Mouse (Mus musculus): ENCODE measurements around the gene Pex10.
A peak's percentile ranks its signal among the peaks of the same experiment; 100 is the strongest.

Pex10 gene

DNA sequence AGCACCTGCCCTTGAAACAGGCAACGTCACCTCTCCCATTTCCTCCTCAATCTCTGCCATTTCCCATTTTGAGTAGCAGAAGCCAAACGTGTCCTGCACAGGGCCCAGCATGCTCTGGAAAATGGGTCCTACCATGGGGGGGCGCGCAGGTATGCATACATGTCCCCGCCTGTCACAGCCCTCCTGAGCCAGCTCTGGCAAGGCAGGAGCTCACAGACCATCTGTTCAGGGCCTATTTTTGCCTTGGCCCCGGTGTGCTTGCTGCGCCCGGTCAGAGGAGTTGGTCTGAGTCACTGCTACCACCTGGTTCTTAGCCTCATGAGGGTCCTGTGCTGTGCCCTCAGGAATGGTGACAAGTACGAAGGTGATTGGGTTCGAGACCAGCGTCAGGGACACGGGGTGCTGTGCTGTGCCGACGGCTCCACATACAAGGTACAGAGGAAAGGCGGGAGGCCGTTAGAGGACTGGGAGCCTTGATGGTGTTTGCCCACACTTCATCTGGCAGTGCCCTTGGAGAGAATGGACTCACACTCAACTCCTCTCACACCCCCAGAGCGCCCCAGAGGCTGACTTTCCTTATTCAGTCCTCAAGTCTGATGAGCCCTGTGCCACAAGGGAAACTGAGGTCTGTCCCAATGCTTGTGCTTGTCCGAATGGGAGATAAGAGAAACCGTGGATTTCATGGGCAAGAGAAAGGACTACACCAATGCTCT, 26.1 kb downstream of the Pex10 start:
- DNase-seq (ENCODE audit: low read depth, low spot score), result no peak

- no peak for DNase-seq (ENCODE audit: low read depth, low spot score)
Observed at GRCm38 (mm10) chr4:155093431-155094149, 26.8 kb downstream of the Pex10 start.

DNA sequence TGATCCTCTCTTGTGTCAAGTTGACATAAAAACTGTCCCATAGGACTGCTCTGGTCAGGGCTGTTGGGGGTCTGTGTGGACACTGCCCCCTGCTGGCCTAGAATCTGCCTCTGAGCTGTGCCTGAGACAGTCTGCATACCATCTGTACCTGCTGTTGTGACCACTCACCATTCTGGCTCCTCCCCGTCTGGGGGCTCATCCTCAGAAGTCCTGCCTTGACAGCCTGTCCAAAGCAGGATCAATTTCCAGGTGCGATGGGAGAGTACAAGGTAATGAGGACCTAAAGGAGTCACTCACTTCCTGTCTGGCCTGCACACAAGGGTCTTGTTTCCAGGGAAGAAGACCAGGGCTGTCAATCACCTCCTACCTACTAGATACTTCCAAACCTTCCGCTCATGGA, 27.7 kb downstream of the Pex10 start:
- peak; percentile 76 for DNase-seq (ENCODE audit: low read depth, low spot score)

DNA sequence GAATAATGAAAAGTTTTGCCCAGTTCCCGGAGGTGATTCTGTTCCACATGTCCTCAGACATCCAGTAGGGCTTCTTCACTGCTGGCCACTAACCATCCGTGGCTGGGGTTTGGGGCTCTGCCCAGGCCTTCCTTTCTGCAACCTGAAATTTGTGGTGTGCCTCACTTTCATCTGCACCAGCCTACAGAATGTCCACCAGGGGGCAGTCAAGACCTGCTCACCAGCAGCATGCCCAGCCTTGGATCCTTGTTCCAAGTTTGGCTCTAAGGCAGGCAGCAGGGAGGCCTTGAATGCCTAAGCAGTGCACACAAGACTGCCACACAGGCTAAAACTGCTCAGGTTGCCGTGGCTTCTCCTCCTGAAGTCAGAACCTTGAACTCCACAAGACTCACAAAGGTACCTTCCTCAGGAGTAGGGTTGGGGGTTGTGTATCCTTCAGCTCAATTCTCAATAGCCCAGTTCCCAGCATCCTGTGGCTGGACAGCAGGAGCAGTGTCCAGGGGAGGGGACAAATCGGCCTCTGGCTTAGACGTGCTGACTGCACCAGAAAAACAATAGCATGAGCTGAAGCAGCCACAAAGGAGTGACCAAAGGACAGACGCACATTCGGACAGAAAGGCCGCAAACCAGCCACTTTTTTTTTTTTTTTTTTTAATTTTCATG, 28.6 kb downstream of the Pex10 start:
- peak; percentile 79 for DNase-seq (ENCODE audit: low read depth, low spot score)

DNA sequence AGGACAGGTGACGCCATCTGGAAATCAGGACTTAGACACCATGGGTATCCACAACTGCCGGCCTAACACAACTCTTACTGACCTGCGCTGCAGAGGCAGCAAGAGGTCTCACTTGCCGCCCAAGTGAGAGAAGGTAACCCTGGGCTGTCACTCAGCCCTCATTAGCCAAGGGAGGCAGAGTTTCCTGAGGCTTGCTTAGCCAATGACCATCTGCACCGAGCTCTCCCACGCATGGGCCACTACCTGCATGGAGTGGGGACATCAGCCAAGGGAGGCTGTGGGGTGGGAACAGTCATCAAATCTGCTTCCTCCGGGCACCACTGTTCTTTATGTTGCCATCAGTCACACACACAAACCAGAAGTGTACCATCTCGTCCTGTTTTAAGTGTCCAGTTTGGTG, 29.2 kb downstream of the Pex10 start:
- no peak for DNase-seq (ENCODE audit: low read depth, low spot score)

DNA sequence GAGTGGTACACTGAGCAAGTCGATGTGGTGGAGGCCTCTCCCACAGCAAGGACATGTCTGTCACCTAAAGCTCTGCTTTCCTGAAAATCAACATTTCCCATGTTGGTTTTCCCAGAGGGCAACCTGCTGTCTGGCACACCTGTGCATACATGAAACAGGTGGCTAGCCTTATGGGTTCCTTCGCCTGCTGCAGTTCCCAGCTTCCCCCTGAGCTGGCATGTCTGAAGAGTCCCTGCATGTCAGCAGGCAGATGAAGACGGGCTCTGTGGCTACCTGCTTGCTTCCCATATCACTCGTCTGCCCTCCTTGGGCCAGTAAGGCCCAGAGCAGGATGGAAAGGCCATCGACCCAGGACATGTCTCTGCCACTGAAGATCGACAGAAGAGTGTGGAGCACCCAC, 30.6 kb downstream of the Pex10 start:
- DNase-seq (ENCODE audit: low read depth, low spot score), result no peak

GRCm38 (mm10) chr4:155098572-155098971, 31.8 kb downstream of the Pex10 start:
- no peak for DNase-seq (ENCODE audit: low read depth, low spot score)

- DNase-seq (ENCODE audit: low read depth, low spot score), result no peak
Observed at GRCm38 (mm10) chr4:155107886-155108285, 41.1 kb downstream of the Pex10 start.

- DNase-seq (ENCODE audit: low read depth, low spot score), result no peak
Observed at GRCm38 (mm10) chr4:155109471-155109870, 42.7 kb downstream of the Pex10 start.

DNA sequence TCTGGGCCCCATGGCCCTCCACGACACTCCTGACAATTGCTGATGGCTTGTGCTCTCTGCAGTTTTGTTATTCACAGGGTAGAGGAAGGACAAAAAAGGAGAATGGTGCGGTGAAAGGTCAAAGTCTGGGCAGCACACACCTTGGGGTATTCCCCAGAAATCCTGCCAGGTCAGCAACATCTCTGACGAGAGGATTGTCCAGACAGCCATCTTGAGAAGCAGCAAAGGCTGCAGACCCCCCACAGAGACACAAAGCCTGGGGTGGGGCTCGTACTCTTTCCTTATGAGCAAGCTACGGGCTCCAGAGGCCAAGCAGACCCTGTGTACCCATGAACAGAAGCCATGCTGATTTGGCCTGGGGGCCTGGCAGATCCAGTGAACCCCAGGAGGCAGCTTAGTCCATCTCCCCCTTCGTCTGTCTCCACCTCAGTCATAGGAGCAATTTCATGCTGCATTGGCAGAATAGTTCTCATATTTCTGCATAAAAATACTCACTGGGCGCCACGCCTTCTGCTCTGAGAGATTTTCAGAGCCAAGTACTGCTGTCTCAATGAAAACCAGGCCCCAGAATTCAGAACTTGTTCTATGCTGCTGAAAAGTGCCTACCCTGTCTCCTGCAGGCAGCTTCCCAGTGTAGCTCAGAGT, 47.1 kb downstream of the Pex10 start:
- no peak for DNase-seq (ENCODE audit: low read depth, low spot score)

GRCm38 (mm10) chr4:155116607-155117006, 49.8 kb downstream of the Pex10 start:
- no peak for DNase-seq (ENCODE audit: low read depth, low spot score)

GRCm38 (mm10) chr4:155117396-155117978, 50.7 kb downstream of the Pex10 start:
- no peak for DNase-seq (ENCODE audit: low read depth, low spot score)

GRCm38 (mm10) chr4:155118278-155118677, 51.5 kb downstream of the Pex10 start:
- no peak for DNase-seq (ENCODE audit: low read depth, low spot score)

DNA sequence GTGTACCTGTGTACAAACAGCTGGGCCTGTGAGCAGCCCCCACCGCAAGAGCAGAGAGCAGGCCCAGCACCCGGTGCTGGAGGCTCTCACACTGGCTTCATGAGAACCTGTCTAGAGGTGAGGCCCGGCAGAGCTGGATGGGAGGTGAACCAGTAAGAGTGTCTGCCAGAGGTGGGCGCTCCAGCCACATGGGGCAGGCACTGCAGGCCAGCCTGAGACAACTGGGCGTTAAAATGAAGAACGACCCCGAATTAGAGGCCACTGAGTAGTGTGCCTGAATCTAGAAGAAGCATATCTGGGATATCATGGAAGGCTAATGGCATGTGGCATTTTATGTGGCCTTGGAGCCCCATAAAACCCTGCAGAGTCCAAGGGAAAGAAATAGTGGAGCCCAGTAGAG, 53.2 kb downstream of the Pex10 start:
- no peak for DNase-seq (ENCODE audit: low read depth, low spot score)

- DNase-seq (ENCODE audit: low read depth, low spot score), result no peak
Observed at GRCm38 (mm10) chr4:155120583-155120982, 53.8 kb downstream of the Pex10 start.

DNA sequence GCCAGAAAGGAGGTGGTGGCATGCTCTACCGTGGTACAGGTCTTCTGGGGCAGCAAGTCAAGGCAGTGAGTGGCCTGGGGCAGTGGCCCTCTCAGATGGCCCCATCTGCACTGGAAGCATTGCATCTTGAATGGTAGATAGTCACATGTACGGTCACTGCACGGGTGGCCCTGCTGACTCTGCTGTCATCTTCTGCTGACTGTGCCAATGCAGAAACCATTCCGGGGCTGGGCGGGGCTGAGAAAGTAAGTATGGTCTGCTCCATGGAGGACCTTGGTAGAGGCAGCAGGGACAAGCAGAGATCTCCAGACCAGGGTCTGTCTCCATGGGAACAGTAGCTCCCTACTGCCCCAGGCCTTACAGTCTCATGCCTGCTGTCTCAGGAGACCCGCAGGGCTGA, 54.4 kb downstream of the Pex10 start:
- no peak for DNase-seq (ENCODE audit: low read depth, low spot score)

Data from A20 (cell line).